Mouse (Mus musculus): ENCODE measurements around the gene Fgfr2. TPM values are rescaled to one million over a fixed set of nuclear protein-coding genes. Genes with fewer than 3 reads are reported as not detected.

Fgfr2 gene
- polyA plus RNA-seq, 1 experiment from 2014 or later: 81.1 TPM

GRCm38 (mm10) chr7:130734195-130734787 is 2388.9 kb downstream of the Fgfr2 start:
- Histone ChIP-seq H3K36me3 (peaks cover 69% of the 10 kb centered on the region), H3K4me3 (no peak overlapping the region), H3K27ac (no peak overlapping the region), H3K27me3 (no peaks in the 10 kb centered on the region), H3K9ac (no peak overlapping the region), H3K9me3 (replicated peaks) (no peaks in the 10 kb centered on the region), H3K4me1 (peaks cover 19% of the 10 kb centered on the region), H3K4me2 (replicated peaks) (no peak overlapping the region)
- no peak for ATAC-seq (ENCODE audit: low FRiP score)
- WGBS: 100% methylated on average over 2 of the region's 2 CpGs

GRCm38 (mm10) chr7:130733423-130733822 is 2389.7 kb downstream of the Fgfr2 start:
- Histone ChIP-seq H3K4me2 (replicated peaks) (no peak overlapping the region), H3K27me3 (no peaks in the 10 kb centered on the region), H3K36me3 (peaks cover 73% of the 10 kb centered on the region), H3K27ac (no peak overlapping the region), H3K9ac (no peak overlapping the region), H3K9me3 (replicated peaks) (no peaks in the 10 kb centered on the region), H3K4me1 (peaks cover 19% of the 10 kb centered on the region), H3K4me3 (no peak overlapping the region)
- ATAC-seq (ENCODE audit: low FRiP score): no peak
- WGBS: 95% methylated on average over 8 of the region's 8 CpGs

GRCm38 (mm10) chr7:130732908-130733307 is 2390.2 kb downstream of the Fgfr2 start:
- no peak for ATAC-seq (ENCODE audit: low FRiP score)
- Histone ChIP-seq H3K27me3 (no peaks in the 10 kb centered on the region), H3K9me3 (replicated peaks) (no peaks in the 10 kb centered on the region), H3K27ac (peak overlapping the region; percentile 45; the same call in 1 of the 2 replicates), H3K4me1 (peaks cover 19% of the 10 kb centered on the region), H3K4me2 (replicated peaks) (no peak overlapping the region), H3K36me3 (peaks cover 73% of the 10 kb centered on the region), H3K9ac (no peak overlapping the region), H3K4me3 (no peak overlapping the region)
- 63% methylated on average over 6 of the region's 6 CpGs for WGBS

GRCm38 (mm10) chr7:130731792-130732191 is 2391.4 kb downstream of the Fgfr2 start:
- Histone ChIP-seq H3K4me2 (replicated peaks) (no peak overlapping the region), H3K9me3 (replicated peaks) (no peaks in the 10 kb centered on the region), H3K27me3 (no peaks in the 10 kb centered on the region), H3K36me3 (peaks cover 63% of the 10 kb centered on the region), H3K4me3 (no peak overlapping the region), H3K9ac (no peak overlapping the region), H3K27ac (no peak overlapping the region), H3K4me1 (peaks cover 19% of the 10 kb centered on the region)
- no peak for ATAC-seq (ENCODE audit: low FRiP score)
- WGBS: 65% methylated on average over 7 of the region's 7 CpGs

GRCm38 (mm10) chr7:130727560-130727959 is 2395.6 kb downstream of the Fgfr2 start:
- Histone ChIP-seq H3K27me3 (no peaks in the 10 kb centered on the region), H3K4me3 (no peak overlapping the region), H3K36me3 (peaks cover 50% of the 10 kb centered on the region), H3K4me1 (peaks cover 17% of the 10 kb centered on the region), H3K4me2 (replicated peaks) (no peak overlapping the region), H3K27ac (no peak overlapping the region), H3K9me3 (replicated peaks) (no peaks in the 10 kb centered on the region), H3K9ac (no peak overlapping the region)
- WGBS: 93% methylated on average over 4 of the region's 4 CpGs
- ATAC-seq (ENCODE audit: low FRiP score): no peak

- Histone ChIP-seq H3K27ac (no peak overlapping the region), H3K4me1 (peaks cover 12% of the 10 kb centered on the region)
Observed at GRCm38 (mm10) chr7:130726724-130727422, 2396.3 kb downstream of the Fgfr2 start.

GRCm38 (mm10) chr7:130726185-130726584 is 2397.0 kb downstream of the Fgfr2 start:
- no peak for ATAC-seq (ENCODE audit: low FRiP score)
- H3K9ac ChIP-seq: no peak overlapping the region
- no peak overlapping the region for H3K4me3 ChIP-seq
- H3K36me3 ChIP-seq: peaks cover 51% of the 10 kb centered on the region
- H3K27me3 ChIP-seq: no peaks in the 10 kb centered on the region
- H3K4me2 ChIP-seq (replicated peaks): no peak overlapping the region
- no peaks in the 10 kb centered on the region for H3K9me3 ChIP-seq (replicated peaks)
- no peak overlapping the region for H3K27ac ChIP-seq
- peaks cover 5% of the 10 kb centered on the region for H3K4me1 ChIP-seq
- WGBS: 81% methylated on average over 3 of the region's 3 CpGs

More at GRCm38 (mm10) chr7:130726724-130727422, 2396.3 kb downstream of the Fgfr2 start:
- WGBS: 73% methylated on average over 8 of the region's 8 CpGs
- no peak overlapping the region for H3K4me3 ChIP-seq
- no peaks in the 10 kb centered on the region for H3K9me3 ChIP-seq (replicated peaks)
- H3K9ac ChIP-seq: no peak overlapping the region
- H3K4me2 ChIP-seq (replicated peaks): no peak overlapping the region
- H3K27me3 ChIP-seq: no peaks in the 10 kb centered on the region
- H3K36me3 ChIP-seq: peaks cover 52% of the 10 kb centered on the region
- ATAC-seq (ENCODE audit: low FRiP score): no peak

- ATAC-seq (ENCODE audit: low FRiP score): no peak
- H3K4me3 ChIP-seq: no peak overlapping the region
- H3K4me1 ChIP-seq: peaks cover 26% of the 10 kb centered on the region
- H3K27ac ChIP-seq: no peak overlapping the region
- H3K9me3 ChIP-seq (replicated peaks): no peaks in the 10 kb centered on the region
- H3K9ac ChIP-seq: no peak overlapping the region
- WGBS: 62% methylated on average over 9 of the region's 9 CpGs
- no peak overlapping the region for H3K4me2 ChIP-seq (replicated peaks)
- H3K27me3 ChIP-seq: no peaks in the 10 kb centered on the region
- peaks cover 48% of the 10 kb centered on the region for H3K36me3 ChIP-seq
Observed at GRCm38 (mm10) chr7:130720646-130721335, 2402.4 kb downstream of the Fgfr2 start.

- no peak for ATAC-seq (ENCODE audit: low FRiP score)
- peak overlapping the region; percentile 43 for H3K9ac ChIP-seq
- peaks cover 42% of the 10 kb centered on the region for H3K36me3 ChIP-seq
- H3K4me1 ChIP-seq: peaks cover 26% of the 10 kb centered on the region
- H3K27ac ChIP-seq: peak overlapping the region; percentile 76
- no peak overlapping the region for H3K4me3 ChIP-seq
- WGBS: 12% methylated on average over 16 of the region's 16 CpGs
- H3K4me2 ChIP-seq (replicated peaks): peak overlapping the region; percentile 21; the same call in 1 of the 2 replicates
- H3K9me3 ChIP-seq (replicated peaks): no peaks in the 10 kb centered on the region
- no peaks in the 10 kb centered on the region for H3K27me3 ChIP-seq
Observed at GRCm38 (mm10) chr7:130719931-130720598, 2403.1 kb downstream of the Fgfr2 start.

GRCm38 (mm10) chr7:130716989-130717388 is 2406.2 kb downstream of the Fgfr2 start:
- Histone ChIP-seq H3K9ac (no peak overlapping the region), H3K27ac (no peak overlapping the region), H3K4me3 (no peak overlapping the region), H3K4me1 (peaks cover 40% of the 10 kb centered on the region), H3K4me2 (replicated peaks) (no peak overlapping the region), H3K36me3 (peaks cover 25% of the 10 kb centered on the region), H3K27me3 (no peaks in the 10 kb centered on the region), H3K9me3 (replicated peaks) (no peaks in the 10 kb centered on the region)
- 99% methylated on average over 5 of the region's 6 CpGs for WGBS
- no peak for ATAC-seq (ENCODE audit: low FRiP score)

GRCm38 (mm10) chr7:130716341-130716740 is 2406.8 kb downstream of the Fgfr2 start:
- Histone ChIP-seq H3K9ac (no peak overlapping the region), H3K4me2 (replicated peaks) (no peak overlapping the region), H3K9me3 (replicated peaks) (no peaks in the 10 kb centered on the region), H3K27me3 (no peaks in the 10 kb centered on the region), H3K4me1 (peaks cover 40% of the 10 kb centered on the region), H3K36me3 (peaks cover 25% of the 10 kb centered on the region), H3K4me3 (no peak overlapping the region), H3K27ac (no peak overlapping the region)
- WGBS: 92% methylated on average over 4 of the region's 4 CpGs
- no peak for ATAC-seq (ENCODE audit: low FRiP score)

GRCm38 (mm10) chr7:130715467-130715866 is 2407.7 kb downstream of the Fgfr2 start:
- peaks cover 40% of the 10 kb centered on the region for H3K4me1 ChIP-seq
- WGBS: 92% methylated on average over 3 of the region's 3 CpGs
- ATAC-seq (ENCODE audit: low FRiP score): no peak
- no peaks in the 10 kb centered on the region for H3K27me3 ChIP-seq
- no peak overlapping the region for H3K27ac ChIP-seq
- H3K9me3 ChIP-seq (replicated peaks): no peaks in the 10 kb centered on the region
- peaks cover 25% of the 10 kb centered on the region for H3K36me3 ChIP-seq
- H3K4me3 ChIP-seq: no peak overlapping the region
- no peak overlapping the region for H3K9ac ChIP-seq
- H3K4me2 ChIP-seq (replicated peaks): no peak overlapping the region

Measured in hindbrain, embryonic 12.5 days (tissue).